Mouse (Mus musculus): ENCODE results near the gene Kbtbd12. TPM values are rescaled to one million over a fixed set of nuclear protein-coding genes. Genes with fewer than 3 reads are reported as not detected.

Kbtbd12 gene
- polyA plus RNA-seq, 1 experiment from 2014 or later, result 0.34 TPM

GRCm38 (mm10) chr6:88540093-88540755, 97.5 kb downstream of the Kbtbd12 start:
- Histone ChIP-seq H3K9ac (no peak overlapping the region), H3K9me3 (replicated peaks) (0 out of 2 replicates have a peak, but pooled peaks cover 3% of the 10 kb centered on the region), H3K4me2 (no peak overlapping the region), H3K36me3 (no peaks in the 10 kb centered on the region), H3K4me1 (no peaks in the 10 kb centered on the region), H3K27ac (no peak overlapping the region), H3K27me3 (peaks cover 5% of the 10 kb centered on the region), H3K4me3 (replicated peaks) (no peak overlapping the region)
- no peak for ATAC-seq (replicated peaks; ENCODE audit: low FRiP score)
- WGBS, result 66% methylated on average over 2 of the region's 2 CpGs

GRCm38 (mm10) chr6:88530306-88530705, 107.4 kb downstream of the Kbtbd12 start:
- Histone ChIP-seq H3K4me1 (no peaks in the 10 kb centered on the region), H3K4me2 (no peak overlapping the region), H3K27me3 (no peaks in the 10 kb centered on the region), H3K9me3 (replicated peaks) (no peaks in the 10 kb centered on the region), H3K9ac (no peak overlapping the region), H3K36me3 (no peaks in the 10 kb centered on the region), H3K4me3 (replicated peaks) (no peak overlapping the region), H3K27ac (no peak overlapping the region)
- no peak for ATAC-seq (replicated peaks; ENCODE audit: low FRiP score)

GRCm38 (mm10) chr6:88524056-88524455, 113.7 kb downstream of the Kbtbd12 start:
- Histone ChIP-seq H3K4me1 (peaks cover 7% of the 10 kb centered on the region; the same call in 1 of the 2 replicates), H3K36me3 (no peaks in the 10 kb centered on the region), H3K9ac (no peak overlapping the region), H3K9me3 (replicated peaks) (no peaks in the 10 kb centered on the region), H3K27me3 (no peaks in the 10 kb centered on the region), H3K27ac (no peak overlapping the region), H3K4me2 (no peak overlapping the region), H3K4me3 (replicated peaks) (no peak overlapping the region)
- 86% methylated on average over 4 of the region's 4 CpGs for WGBS
- ATAC-seq (replicated peaks; ENCODE audit: low FRiP score), result no peak

- H3K9me3 ChIP-seq (replicated peaks), result no peaks in the 10 kb centered on the region
- no peak overlapping the region for H3K4me2 ChIP-seq
- 86% methylated on average over 3 of the region's 3 CpGs for WGBS
- H3K36me3 ChIP-seq, result no peaks in the 10 kb centered on the region
- no peak overlapping the region for H3K4me3 ChIP-seq (replicated peaks)
- H3K27me3 ChIP-seq, result no peaks in the 10 kb centered on the region
- peaks cover 7% of the 10 kb centered on the region; the same call in 1 of the 2 replicates for H3K4me1 ChIP-seq
- ATAC-seq (replicated peaks; ENCODE audit: low FRiP score), result no peak
- no peak overlapping the region for H3K27ac ChIP-seq
- H3K9ac ChIP-seq, result no peak overlapping the region
These were observed 114.3 kb downstream of the Kbtbd12 start for GRCm38 (mm10) chr6:88523451-88523850.

- Histone ChIP-seq H3K9me3 (replicated peaks) (no peaks in the 10 kb centered on the region), H3K27ac (no peak overlapping the region), H3K4me3 (replicated peaks) (no peak overlapping the region), H3K36me3 (no peaks in the 10 kb centered on the region), H3K4me2 (no peak overlapping the region), H3K27me3 (no peaks in the 10 kb centered on the region), H3K9ac (no peak overlapping the region), H3K4me1 (peaks cover 7% of the 10 kb centered on the region)
- ATAC-seq (replicated peaks; ENCODE audit: low FRiP score), result no peak
- WGBS, result 76% methylated on average over 3 of the region's 3 CpGs
These were observed 114.7 kb downstream of the Kbtbd12 start for GRCm38 (mm10) chr6:88523043-88523442.

GRCm38 (mm10) chr6:88522606-88523005, 115.1 kb downstream of the Kbtbd12 start:
- H3K36me3 ChIP-seq, result no peaks in the 10 kb centered on the region
- H3K9me3 ChIP-seq (replicated peaks), result no peaks in the 10 kb centered on the region
- H3K27ac ChIP-seq, result no peak overlapping the region
- peaks cover 12% of the 10 kb centered on the region for H3K4me1 ChIP-seq
- H3K4me3 ChIP-seq (replicated peaks), result no peak overlapping the region
- no peak for ATAC-seq (replicated peaks; ENCODE audit: low FRiP score)
- no peaks in the 10 kb centered on the region for H3K27me3 ChIP-seq
- no peak overlapping the region for H3K9ac ChIP-seq
- H3K4me2 ChIP-seq, result no peak overlapping the region
- 68% methylated on average over 3 of the region's 3 CpGs for WGBS

- Histone ChIP-seq H3K9me3 (replicated peaks) (no peaks in the 10 kb centered on the region), H3K27me3 (no peaks in the 10 kb centered on the region), H3K27ac (no peak overlapping the region), H3K9ac (no peak overlapping the region), H3K4me2 (no peak overlapping the region), H3K4me1 (peaks cover 20% of the 10 kb centered on the region), H3K36me3 (peaks cover under 1% of the 10 kb centered on the region; the same call in 1 of the 2 replicates), H3K4me3 (replicated peaks) (no peak overlapping the region)
- WGBS, result 84% methylated on average over 7 of the region's 7 CpGs
- no peak for ATAC-seq (replicated peaks; ENCODE audit: low FRiP score)
These were observed 115.9 kb downstream of the Kbtbd12 start for GRCm38 (mm10) chr6:88521821-88522220.

GRCm38 (mm10) chr6:88518404-88519263, 119.1 kb downstream of the Kbtbd12 start, which contains the start of gene Sec61a1:
Sec61a1 (minus strand) TSS chr6:88518905.
- Histone ChIP-seq H3K27ac (peak within 1 kb of the TSS; percentile 94), H3K27me3 (no peaks in the 10 kb centered on the region), H3K4me1 (peaks cover 24% of the 10 kb centered on the region), H3K9ac (peak within 1 kb of the TSS; percentile 99), H3K36me3 (peaks cover 31% of the 10 kb centered on the region), H3K4me3 (replicated peaks) (peak within 1 kb of the TSS; percentile 99), H3K4me2 (peak within 1 kb of the TSS; percentile 72), H3K9me3 (replicated peaks) (no peaks in the 10 kb centered on the region)
- WGBS, result under 1% methylated on average over 80 of the region's 80 CpGs
- peak; percentile 98 for ATAC-seq (replicated peaks; ENCODE audit: low FRiP score)

- H3K36me3 ChIP-seq, result peaks cover 39% of the 10 kb centered on the region
- H3K27me3 ChIP-seq, result no peaks in the 10 kb centered on the region
- no peaks in the 10 kb centered on the region for H3K9me3 ChIP-seq (replicated peaks)
- WGBS, result 6% methylated on average over 18 of the region's 18 CpGs
- peaks cover 24% of the 10 kb centered on the region for H3K4me1 ChIP-seq
- peak overlapping the region; percentile 72 for H3K4me2 ChIP-seq
- H3K4me3 ChIP-seq (replicated peaks), result peak overlapping the region; percentile 99
- H3K9ac ChIP-seq, result peak overlapping the region; percentile 99
- H3K27ac ChIP-seq, result peak overlapping the region; percentile 94
- no peak for ATAC-seq (replicated peaks; ENCODE audit: low FRiP score)
These were observed 119.9 kb downstream of the Kbtbd12 start for GRCm38 (mm10) chr6:88517701-88518403.

GRCm38 (mm10) chr6:88516667-88517066, 121.1 kb downstream of the Kbtbd12 start:
- Histone ChIP-seq H3K27ac (no peak overlapping the region), H3K4me1 (peaks cover 24% of the 10 kb centered on the region), H3K36me3 (peaks cover 51% of the 10 kb centered on the region), H3K4me3 (replicated peaks) (peak overlapping the region; percentile 99; the same call in 1 of the 2 replicates), H3K9ac (peak overlapping the region; percentile 18; the same call in 1 of the 2 replicates), H3K9me3 (replicated peaks) (no peaks in the 10 kb centered on the region), H3K4me2 (peak overlapping the region; percentile 72), H3K27me3 (no peaks in the 10 kb centered on the region)
- WGBS, result 62% methylated on average over 5 of the region's 5 CpGs
- ATAC-seq (replicated peaks; ENCODE audit: low FRiP score), result no peak

GRCm38 (mm10) chr6:88515971-88516370, 121.8 kb downstream of the Kbtbd12 start:
- Histone ChIP-seq H3K4me3 (replicated peaks) (no peak overlapping the region), H3K4me1 (peaks cover 24% of the 10 kb centered on the region), H3K4me2 (no peak overlapping the region), H3K27ac (no peak overlapping the region), H3K36me3 (peaks cover 58% of the 10 kb centered on the region), H3K9ac (no peak overlapping the region), H3K9me3 (replicated peaks) (no peaks in the 10 kb centered on the region), H3K27me3 (no peaks in the 10 kb centered on the region)
- ATAC-seq (replicated peaks; ENCODE audit: low FRiP score), result no peak
- WGBS, result 81% methylated on average over 8 of the region's 8 CpGs

GRCm38 (mm10) chr6:88514546-88514945, 123.2 kb downstream of the Kbtbd12 start:
- Histone ChIP-seq H3K9ac (no peak overlapping the region), H3K9me3 (replicated peaks) (no peaks in the 10 kb centered on the region; the same call in 1 of the 2 replicates), H3K4me1 (peaks cover 19% of the 10 kb centered on the region), H3K27me3 (no peaks in the 10 kb centered on the region), H3K27ac (no peak overlapping the region), H3K36me3 (peaks cover 72% of the 10 kb centered on the region), H3K4me3 (replicated peaks) (no peak overlapping the region), H3K4me2 (no peak overlapping the region)
- ATAC-seq (replicated peaks; ENCODE audit: low FRiP score), result no peak
- WGBS, result 82% methylated on average over 4 of the region's 4 CpGs
